Mouse (Mus musculus) liver, postnatal 0 days (tissue): ENCODE data around the gene Elk3. TPM values are rescaled to one million over a fixed set of nuclear protein-coding genes. Genes with fewer than 3 reads are reported as not detected.

Experiments used
- ATAC-seq: fragments of 200-750 bp; cut with Nextera tagmentation; 2 replicates; pipeline ENCODE4 v1.8.0; 2017; ENCODE audit warnings: mild to moderate bottlenecking, moderate library complexity
- DNase-seq: peaks from one replicate; pipeline ENCODE4 v3.0.0-alpha.2; 2016
- H3K27ac ChIP-seq: fragments of 300-500 bp; sonication (generic); 2 replicates; pipeline ENCODE4 v1.5.1; 2014; ENCODE audit warnings: antibody characterized with exemption, moderate library complexity, mild to moderate bottlenecking, low read depth
- H3K27me3 ChIP-seq: fragments of 300-500 bp; sonication (generic); 2 replicates; pipeline ENCODE4 v1.6.1; 2014; ENCODE audit warnings: low read length, control low read depth, mixed read lengths; ENCODE audit not compliant: insufficient read depth
- H3K36me3 ChIP-seq: fragments of 300-500 bp; sonication (generic); replicated peaks from 2 replicates; pipeline ENCODE4 v1.6.1; 2014; ENCODE audit warnings: mild to moderate bottlenecking, control low read depth, low read length, moderate library complexity, mixed read lengths; ENCODE audit not compliant: insufficient read depth
- H3K4me1 ChIP-seq: fragments of 300-500 bp; sonication (generic); 2 replicates; pipeline ENCODE4 v1.6.1; 2014; ENCODE audit warnings: antibody characterized with exemption, mild to moderate bottlenecking, control low read depth; ENCODE audit not compliant: insufficient read depth
- H3K4me2 ChIP-seq: fragments of 300-500 bp; sonication (generic); 2 replicates; pipeline ENCODE4 v1.6.1; 2014; ENCODE audit warnings: low read depth, mild to moderate bottlenecking, low read length, moderate library complexity, mixed read lengths
- H3K4me3 ChIP-seq: fragments of 300-500 bp; sonication (generic); 2 replicates; pipeline ENCODE4 v1.5.1; 2014; ENCODE audit warnings: low read depth, low read length
- H3K9ac ChIP-seq: fragments of 300-500 bp; sonication (generic); replicated peaks from 2 replicates; pipeline ENCODE4 v1.6.1; 2014; ENCODE audit warnings: mild to moderate bottlenecking, moderate library complexity
- H3K9me3 ChIP-seq: fragments of 300-500 bp; sonication (generic); 2 replicates; pipeline ENCODE4 v1.6.1; 2016; ENCODE audit warnings: mild to moderate bottlenecking, control low read depth, low read length, mixed read lengths
- CTCF ChIP-seq: sonication (generic); IDR thresholded peaks from 2 replicates; pipeline ENCODE4 v1.5.1; 2016; ENCODE audit warnings: antibody characterized with exemption, low read depth
- EP300 ChIP-seq: IDR thresholded peaks from 2 replicates; pipeline ENCODE4 v1.6.1; 2016; ENCODE audit warnings: antibody characterized with exemption, low read depth, mild to moderate bottlenecking
- WGBS: fragments of 180-500 bp; shearing (Covaris S2); extraction: QIAGEN DNeasy Blood & Tissue Kit; methylation state at CpG from one replicate; pipeline ENCODE4 v1.1.7; 2014; ENCODE audit not compliant: insufficient replicate concordance; 5-methylcytosine and 5-hydroxymethylcytosine counted together
- polyA plus RNA-seq: library from polyadenylated mRNA; unstranded; fragments of >200 nt; fragmentation: Nextera tagmentation; extraction: Ambion mirVana; gene quantifications from 2 replicates; pipeline ENCODE4 v1.2.1, GENCODE M21; 2015

The Elk3 gene
- polyA plus RNA-seq, 1 experiment from 2014 or later, result 7.9 TPM

- Histone ChIP-seq H3K27me3 (no peaks in the 10 kb centered on the region), H3K9me3 (0 out of 2 replicates have a peak, but pooled peaks cover 2% of the 10 kb centered on the region), H3K36me3 (no peaks in the 10 kb centered on the region), H3K4me3 (no peak overlapping the region), H3K27ac (no peak overlapping the region), H3K4me2 (no peak overlapping the region), H3K4me1 (no peaks in the 10 kb centered on the region), H3K9ac (no peak overlapping the region)
- 57% methylated on average over 7 of the region's 7 CpGs for WGBS
- ATAC-seq (no peak), DNase-seq (no peak)
- TF ChIP-seq EP300 (no peak), CTCF (no peak)
Measured at GRCm38 (mm10) chr10:93319526-93320063, 8.7 kb upstream of the Elk3 start.

GRCm38 (mm10) chr10:93316909-93317308 is 6.0 kb upstream of the Elk3 start:
- H3K4me3 ChIP-seq, result no peak overlapping the region
- TF ChIP-seq CTCF, result no peak
- no peak for TF ChIP-seq EP300
- no peaks in the 10 kb centered on the region for H3K36me3 ChIP-seq
- no peak for DNase-seq
- no peak for ATAC-seq
- H3K27me3 ChIP-seq, result peaks cover 9% of the 10 kb centered on the region; the same call in 1 of the 2 replicates
- H3K4me2 ChIP-seq, result no peak overlapping the region
- no peak overlapping the region for H3K9ac ChIP-seq
- 35% methylated on average over 6 of the region's 6 CpGs for WGBS
- no peak overlapping the region for H3K27ac ChIP-seq
- H3K4me1 ChIP-seq, result no peaks in the 10 kb centered on the region
- 0 out of 2 replicates have a peak, but pooled peaks cover 2% of the 10 kb centered on the region for H3K9me3 ChIP-seq

- no peak for ATAC-seq
- Histone ChIP-seq H3K9me3 (0 out of 2 replicates have a peak, but pooled peaks cover 2% of the 10 kb centered on the region), H3K27me3 (peaks cover 28% of the 10 kb centered on the region), H3K9ac (no peak overlapping the region), H3K4me1 (0 out of 2 replicates have a peak, but pooled peaks cover 2% of the 10 kb centered on the region), H3K36me3 (no peaks in the 10 kb centered on the region), H3K4me3 (peak overlapping the region; percentile 68; the same call in 1 of the 2 replicates), H3K27ac (no peak overlapping the region), H3K4me2 (peak overlapping the region; percentile 86)
- TF ChIP-seq EP300, result no peak
- TF ChIP-seq CTCF, result no peak
- DNase-seq, result no peak
- 27% methylated on average over 4 of the region's 4 CpGs for WGBS
Measured at GRCm38 (mm10) chr10:93311576-93311975, 641 bp upstream of the Elk3 start.

GRCm38 (mm10) chr10:93309934-93310621 is 857 bp downstream of the Elk3 start:
- Histone ChIP-seq H3K4me1 (0 out of 2 replicates have a peak, but pooled peaks cover 2% of the 10 kb centered on the region), H3K4me3 (peak overlapping the region; percentile 68), H3K36me3 (no peaks in the 10 kb centered on the region), H3K9me3 (no peaks in the 10 kb centered on the region), H3K27ac (peak overlapping the region; percentile 84), H3K4me2 (peak overlapping the region; percentile 86), H3K9ac (peak overlapping the region; percentile 70), H3K27me3 (peaks cover 28% of the 10 kb centered on the region)
- WGBS, result under 1% methylated on average over 43 of the region's 43 CpGs
- TF ChIP-seq EP300, result no peak
- no peak for TF ChIP-seq CTCF
- DNase-seq (peak; percentile 36), ATAC-seq (peak; percentile 16)

GRCm38 (mm10) chr10:93309131-93309933 is 1.6 kb downstream of the Elk3 start:
- ATAC-seq, result peak; percentile 51

GRCm38 (mm10) chr10:93306367-93306766 is 4.6 kb downstream of the Elk3 start:
- no peaks in the 10 kb centered on the region for H3K9me3 ChIP-seq
- ATAC-seq (no peak), DNase-seq (no peak)
- no peak overlapping the region for H3K4me3 ChIP-seq
- no peak overlapping the region for H3K4me2 ChIP-seq
- peaks cover 17% of the 10 kb centered on the region for H3K27me3 ChIP-seq
- H3K4me1 ChIP-seq, result 0 out of 2 replicates have a peak, but pooled peaks cover 2% of the 10 kb centered on the region
- no peak overlapping the region for H3K9ac ChIP-seq
- no peak for TF ChIP-seq EP300
- no peak for TF ChIP-seq CTCF
- WGBS, result 71% methylated on average over 11 of the region's 11 CpGs
- no peaks in the 10 kb centered on the region for H3K36me3 ChIP-seq
- no peak overlapping the region for H3K27ac ChIP-seq

More at GRCm38 (mm10) chr10:93309131-93309933, 1.6 kb downstream of the Elk3 start:
- peak; percentile 46 for DNase-seq
- TF ChIP-seq CTCF, result no peak
- 0 out of 2 replicates have a peak, but pooled peaks cover 2% of the 10 kb centered on the region for H3K4me1 ChIP-seq
- under 1% methylated on average over 21 of the region's 23 CpGs for WGBS
- peak overlapping the region; percentile 84 for H3K27ac ChIP-seq
- H3K27me3 ChIP-seq, result peaks cover 28% of the 10 kb centered on the region
- H3K9me3 ChIP-seq, result no peaks in the 10 kb centered on the region
- H3K4me2 ChIP-seq, result peak overlapping the region; percentile 86
- peak overlapping the region; percentile 70 for H3K9ac ChIP-seq
- no peaks in the 10 kb centered on the region for H3K36me3 ChIP-seq
- peak overlapping the region; percentile 68 for H3K4me3 ChIP-seq
